Mouse (Mus musculus) myocyte (in vitro differentiated cells): ENCODE results near the gene Kctd11.

Experiments
- CEBPB ChIP-seq: IDR thresholded peaks from 2 replicates; pipeline ENCODE4 v1.6.1; 2011; ENCODE audit warnings: mild to moderate bottlenecking, moderate library complexity; ENCODE audit not compliant: poor library complexity, insufficient read depth, severe bottlenecking
- MAX ChIP-seq: IDR thresholded peaks from one replicate; pipeline ENCODE4 v1.6.1; 2011; ENCODE audit warnings: low read depth, mild to moderate bottlenecking, control low read depth
- MYOG ChIP-seq, 3 experiments: IDR thresholded peaks; one replicate each; pipeline ENCODE4 v1.6.1; 2011; ENCODE audit warnings: control low read depth in 2 of 3, low read depth in 2 of 3, mild to moderate bottlenecking in 2 of 3; ENCODE audit not compliant: insufficient read length in 2 of 3, control insufficient read depth in 1 of 3, insufficient read depth in 1 of 3
- POLR2A ChIP-seq: IDR thresholded peaks from one replicate; pipeline ENCODE4 v1.6.1; 2011; ENCODE audit warnings: low read depth, mild to moderate bottlenecking, control low read depth, moderate library complexity; ENCODE audit not compliant: insufficient read length
- POLR2AphosphoS2 ChIP-seq: IDR thresholded peaks from one replicate; pipeline ENCODE4 v1.6.1; 2011; ENCODE audit warnings: low read depth, control low read depth; ENCODE audit not compliant: insufficient read length
- REST ChIP-seq: IDR thresholded peaks from one replicate; pipeline ENCODE4 v1.6.1; 2011; ENCODE audit warnings: mild to moderate bottlenecking, control low read depth, moderate library complexity; ENCODE audit not compliant: insufficient read depth, insufficient read length
- USF1 ChIP-seq: IDR thresholded peaks from one replicate; pipeline ENCODE4 v1.6.1; 2011; ENCODE audit warnings: low read depth, mild to moderate bottlenecking, control low read depth, moderate library complexity

GRCm38 (mm10) chr11:69915667-69916627 is 34.7 kb upstream of the Kctd11 start:
- TF ChIP-seq POLR2A (peak; percentile 25), USF1 (no peak), MYOG (IDR thresholded peaks at IDR 0.05; ENCODE audit: control insufficient read depth in 1 of 3, insufficient read depth in 1 of 3, insufficient read length in 2 of 3, low read depth in 2 of 3) (no peak), MAX (no peak), POLR2AphosphoS2 (peak; percentile 73), CEBPB (no peak), REST (no peak)
